Mouse (Mus musculus) intestine, embryonic 14.5 days (tissue): ENCODE results near the gene Exoc1. TPM values are rescaled to one million over a fixed set of nuclear protein-coding genes. Genes with fewer than 3 reads are reported as not detected.

Experiments
- ATAC-seq: fragments of 200-750 bp; cut with Nextera tagmentation; replicated peaks from 2 replicates; pipeline ENCODE4 v1.8.0; 2017; ENCODE audit warnings: low read depth, moderate number of reproducible peaks, moderate TSS enrichment, moderate library complexity; ENCODE audit not compliant: low FRiP score, low TSS enrichment
- DNase-seq: peaks from one replicate; pipeline ENCODE4 v3.0.0-alpha.2; 2018; ENCODE audit warnings: low spot score
- H3K27ac ChIP-seq: fragments of 300-500 bp; sonication (generic); 2 replicates; pipeline ENCODE4 v1.5.1; 2014; ENCODE audit warnings: low read depth, mild to moderate bottlenecking, control low read depth
- H3K27me3 ChIP-seq: fragments of 300-500 bp; sonication (generic); replicated peaks from 2 replicates; pipeline ENCODE4 v1.6.1; 2014; ENCODE audit warnings: low read length, control low read depth; ENCODE audit not compliant: control insufficient read depth, insufficient read depth
- H3K36me3 ChIP-seq: fragments of 300-500 bp; sonication (generic); 2 replicates; pipeline ENCODE4 v1.6.1; 2014; ENCODE audit warnings: low read length, control low read depth; ENCODE audit not compliant: control insufficient read depth, insufficient read depth
- H3K4me1 ChIP-seq: fragments of 300-500 bp; sonication (generic); replicated peaks from 2 replicates; pipeline ENCODE4 v1.6.1; 2014; ENCODE audit warnings: low read length, control low read depth, mixed read lengths; ENCODE audit not compliant: control insufficient read depth, insufficient read depth
- H3K4me2 ChIP-seq: fragments of 300-500 bp; sonication (generic); 2 replicates; pipeline ENCODE4 v1.6.1; 2014; ENCODE audit warnings: low read length
- H3K4me3 ChIP-seq: fragments of 300-500 bp; sonication (generic); 2 replicates; pipeline ENCODE4 v1.5.1; 2014; ENCODE audit warnings: low read depth, low read length, control low read depth, mixed read lengths
- H3K9ac ChIP-seq: fragments of 300-500 bp; sonication (generic); 2 replicates; pipeline ENCODE4 v1.6.1; 2014; ENCODE audit warnings: mild to moderate bottlenecking, low read length
- H3K9me3 ChIP-seq: fragments of 300-500 bp; sonication (generic); 2 replicates; pipeline ENCODE4 v1.6.1; 2016; ENCODE audit warnings: low read length, control low read depth; ENCODE audit not compliant: control insufficient read depth
- WGBS: fragments of 180-500 bp; shearing (Covaris S2); extraction: QIAGEN DNeasy Blood & Tissue Kit; methylation state at CpG from one replicate; pipeline ENCODE4 v1.1.7; 2014; 5-methylcytosine and 5-hydroxymethylcytosine counted together
- polyA plus RNA-seq: library from polyadenylated mRNA; unstranded; fragments of >200 nt; fragmentation: Nextera tagmentation; extraction: Ambion mirVana; gene quantifications from 2 replicates; pipeline ENCODE4 v1.2.1, GENCODE M21; 2014

The Exoc1 gene
- 39.2 and 41.9 TPM in 2 replicates for polyA plus RNA-seq

DNA sequence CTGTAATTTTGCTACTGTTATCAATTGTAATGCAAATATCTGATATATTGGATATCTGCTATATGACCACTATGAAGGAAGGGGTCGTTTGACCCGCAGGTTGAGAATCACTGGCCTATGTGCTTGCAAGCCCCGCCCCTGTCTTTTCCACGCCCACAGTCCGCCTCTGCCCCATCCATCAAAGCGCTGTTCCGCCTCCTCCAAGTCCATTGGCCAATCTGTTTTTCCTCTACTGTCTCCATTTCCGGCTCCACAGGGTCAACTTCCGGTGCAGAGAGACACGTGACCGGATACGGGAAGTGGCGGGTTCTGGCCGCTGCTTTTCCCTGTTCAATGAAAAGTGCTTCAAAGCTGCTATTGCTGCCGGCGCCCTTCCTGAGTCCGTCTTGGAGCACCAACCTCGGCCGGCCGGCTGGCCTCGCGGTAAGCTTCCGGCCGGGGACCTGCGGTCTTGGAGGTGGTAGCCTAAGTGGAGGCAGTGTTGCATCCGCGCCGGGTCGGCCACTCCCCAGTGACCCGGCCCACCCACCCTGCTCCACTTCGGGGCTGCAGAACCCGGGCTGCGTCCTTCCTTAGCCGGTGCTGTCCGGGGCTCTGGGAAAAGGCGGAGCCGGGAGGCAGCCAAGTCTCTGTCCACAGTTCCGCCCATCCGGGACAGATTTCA lies at the start of gene Exoc1:
Gene Exoc1, plus strand, starts transcription at position 272 of the 664 bp plus-strand sequence.
- H3K4me2 ChIP-seq, result peak within 1 kb of the TSS; percentile 96
- peak; percentile 99 for ATAC-seq
- DNase-seq, result peak; percentile 94
- H3K4me3 ChIP-seq, result peak within 1 kb of the TSS; percentile 99
- peaks cover 10% of the 10 kb centered on the region; the same call in 1 of the 2 replicates for H3K4me1 ChIP-seq
- H3K27me3 ChIP-seq, result no peaks in the 10 kb centered on the region
- under 1% methylated on average over 39 of the region's 39 CpGs for WGBS
- no peaks in the 10 kb centered on the region for H3K9me3 ChIP-seq
- H3K9ac ChIP-seq, result peak within 1 kb of the TSS; percentile 85
- peaks cover 8% of the 10 kb centered on the region; the same call in 1 of the 2 replicates for H3K36me3 ChIP-seq
- H3K27ac ChIP-seq, result peak within 1 kb of the TSS; percentile 88

DNA sequence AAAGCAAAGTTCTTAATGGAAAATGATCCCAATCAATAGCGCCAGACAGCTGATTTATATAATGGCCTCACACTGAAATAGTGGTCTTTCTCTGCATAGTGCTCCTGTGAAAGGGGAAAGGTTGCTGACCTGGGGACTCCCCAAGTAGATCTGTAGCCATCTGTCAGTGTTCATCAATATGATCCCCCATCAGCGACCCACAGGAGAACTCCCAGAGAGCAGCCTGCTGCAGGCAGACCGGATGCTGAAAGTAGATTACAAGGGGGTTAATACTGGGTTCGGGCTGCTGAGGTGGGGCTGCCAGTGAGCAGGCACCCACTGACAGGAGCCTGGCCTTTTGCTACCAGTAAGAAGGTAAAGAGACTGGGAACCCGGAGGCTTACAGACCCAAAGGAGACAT lies 45.3 kb upstream of the Exoc1 start, which contains the start of gene Gm7271:
Gene Gm7271, plus strand, starts transcription at position 230 of the 400 bp plus-strand sequence.
- H3K27me3 ChIP-seq, result no peaks in the 10 kb centered on the region
- H3K9me3 ChIP-seq, result no peaks in the 10 kb centered on the region
- no peak within 1 kb of the TSS for H3K4me2 ChIP-seq
- WGBS, result 51% methylated on average over 5 of the region's 5 CpGs
- H3K36me3 ChIP-seq, result no peaks in the 10 kb centered on the region
- DNase-seq, result no peak
- ATAC-seq, result no peak
- H3K4me3 ChIP-seq, result no peak within 1 kb of the TSS
- H3K27ac ChIP-seq, result no peak within 1 kb of the TSS
- no peaks in the 10 kb centered on the region for H3K4me1 ChIP-seq
- no peak within 1 kb of the TSS for H3K9ac ChIP-seq

DNA sequence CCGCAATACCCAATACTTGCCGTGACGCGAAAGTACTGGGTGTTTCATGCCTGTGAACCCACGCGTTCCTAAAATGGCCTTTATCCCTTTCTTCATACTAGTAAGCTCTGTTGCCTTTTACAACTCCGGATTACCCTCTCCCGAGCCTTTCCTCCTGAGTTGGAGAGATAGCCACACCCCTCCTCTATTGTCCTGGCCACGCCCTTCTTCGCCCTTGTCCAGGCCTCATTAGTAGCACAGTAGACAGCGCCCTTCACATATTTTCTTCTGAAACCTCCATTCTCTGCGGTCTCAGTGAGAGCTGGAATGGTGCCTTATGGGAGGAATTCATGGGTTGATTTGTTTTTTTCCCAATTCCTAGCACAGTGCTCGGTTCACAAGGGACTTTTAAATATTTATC lies 34.0 kb upstream of the Exoc1 start:
- ATAC-seq (no peak), DNase-seq (no peak)
- no peaks in the 10 kb centered on the region for H3K9me3 ChIP-seq
- H3K4me2 ChIP-seq, result no peak overlapping the region
- H3K4me1 ChIP-seq, result no peaks in the 10 kb centered on the region
- 82% methylated on average over 13 of the region's 13 CpGs for WGBS
- no peaks in the 10 kb centered on the region for H3K27me3 ChIP-seq
- H3K4me3 ChIP-seq, result no peak overlapping the region
- H3K27ac ChIP-seq, result no peak overlapping the region
- H3K36me3 ChIP-seq, result no peaks in the 10 kb centered on the region
- H3K9ac ChIP-seq, result no peak overlapping the region

DNA sequence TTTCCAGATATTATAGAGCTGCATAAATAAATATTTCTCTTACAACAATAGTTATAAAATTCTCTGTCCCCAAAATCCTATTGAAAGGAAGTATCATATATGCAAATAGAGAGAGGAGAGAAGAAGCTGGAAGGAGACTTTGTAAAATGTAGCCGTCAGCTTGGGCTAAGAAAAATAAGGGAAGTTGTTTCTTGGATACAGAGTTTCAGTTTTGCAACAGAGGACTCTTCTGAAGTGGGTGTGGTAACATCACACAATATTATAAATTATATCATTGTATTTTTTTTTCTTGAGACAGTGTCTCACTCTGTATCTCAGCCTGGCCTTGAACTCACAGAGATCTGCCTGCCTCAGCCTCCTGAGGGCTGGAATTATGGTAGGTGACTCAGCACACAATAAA lies 6.7 kb upstream of the Exoc1 start:
- 84% methylated on average over 1 of the region's 1 CpGs for WGBS
- ATAC-seq (no peak), DNase-seq (no peak)

DNA sequence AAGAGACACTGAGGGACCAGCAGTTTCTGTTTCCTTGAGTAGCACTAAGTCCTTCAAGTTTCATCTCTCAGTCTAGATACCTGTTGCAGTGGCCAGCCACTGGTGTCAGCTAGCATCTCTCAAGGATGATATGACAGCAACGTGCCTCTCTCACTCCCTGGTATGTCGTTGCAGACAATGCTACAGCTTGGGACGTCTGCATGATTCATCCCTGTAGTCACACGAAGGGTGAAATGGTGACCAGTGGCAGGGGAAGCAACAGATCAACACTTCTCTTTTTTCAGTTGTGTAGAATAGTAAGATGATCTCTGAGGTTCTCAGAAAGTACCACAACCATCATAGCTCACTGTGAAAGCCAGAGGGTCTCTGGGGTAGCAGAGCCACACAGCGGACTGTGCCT lies 4.5 kb upstream of the Exoc1 start:
- Histone ChIP-seq H3K27ac (no peak overlapping the region), H3K9me3 (no peaks in the 10 kb centered on the region), H3K4me2 (no peak overlapping the region), H3K4me1 (no peaks in the 10 kb centered on the region; the same call in 1 of the 2 replicates), H3K27me3 (no peaks in the 10 kb centered on the region), H3K36me3 (no peaks in the 10 kb centered on the region), H3K9ac (no peak overlapping the region), H3K4me3 (no peak overlapping the region)
- 72% methylated on average over 5 of the region's 5 CpGs for WGBS
- no peak for DNase-seq
- ATAC-seq, result no peak

More for the DNA sequence above, 6.7 kb upstream of the Exoc1 start:
- Histone ChIP-seq H3K9ac (no peak overlapping the region), H3K4me1 (no peaks in the 10 kb centered on the region), H3K27ac (no peak overlapping the region), H3K9me3 (no peaks in the 10 kb centered on the region), H3K4me2 (no peak overlapping the region), H3K4me3 (no peak overlapping the region), H3K27me3 (no peaks in the 10 kb centered on the region), H3K36me3 (no peaks in the 10 kb centered on the region)

DNA sequence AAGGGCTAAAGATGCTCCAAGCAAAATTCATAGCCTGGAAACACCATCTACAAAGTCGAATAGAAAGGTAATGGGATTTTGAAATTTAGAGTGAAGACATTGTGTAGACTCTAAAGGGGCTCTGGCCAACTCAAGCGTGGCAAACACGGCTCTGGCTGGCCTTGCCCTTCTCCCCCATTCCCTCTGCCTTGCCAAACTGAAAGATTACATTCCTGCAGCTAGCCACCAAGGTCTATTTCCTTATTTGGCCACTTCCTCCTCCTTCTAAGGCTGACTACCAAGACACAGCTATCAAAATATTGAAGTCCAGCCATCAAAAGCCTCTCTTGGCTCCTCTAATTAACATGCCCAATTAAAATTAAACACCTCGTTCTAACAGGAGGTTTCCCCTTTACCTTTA lies 4.0 kb upstream of the Exoc1 start:
- ATAC-seq (no peak), DNase-seq (no peak)
- H3K4me1 ChIP-seq, result peaks cover 4% of the 10 kb centered on the region; the same call in 1 of the 2 replicates
- no peaks in the 10 kb centered on the region for H3K9me3 ChIP-seq
- WGBS, result 55% methylated on average over 4 of the region's 4 CpGs
- no peak overlapping the region for H3K27ac ChIP-seq
- no peak overlapping the region for H3K4me3 ChIP-seq
- H3K4me2 ChIP-seq, result no peak overlapping the region
- H3K9ac ChIP-seq, result no peak overlapping the region
- no peaks in the 10 kb centered on the region for H3K36me3 ChIP-seq
- H3K27me3 ChIP-seq, result no peaks in the 10 kb centered on the region

DNA sequence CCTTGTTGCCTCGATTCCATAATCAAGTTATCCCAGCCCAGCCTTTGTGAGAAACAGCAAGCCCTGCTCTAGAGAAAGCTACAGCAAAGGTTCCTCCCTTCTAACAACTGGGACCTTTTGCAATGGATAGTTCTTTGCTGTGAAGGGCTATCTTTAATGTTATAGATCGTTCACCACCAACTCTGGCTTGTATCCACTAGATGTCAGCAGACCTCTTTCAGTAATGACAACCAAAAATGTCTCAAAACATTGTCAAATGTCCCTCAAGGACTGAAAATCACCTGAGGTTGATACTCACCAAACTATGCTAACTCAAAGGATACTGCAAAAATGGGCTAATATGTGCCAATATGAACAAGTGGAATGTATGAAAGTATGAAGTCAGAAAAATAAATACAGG lies 3.3 kb upstream of the Exoc1 start:
- Histone ChIP-seq H3K36me3 (no peaks in the 10 kb centered on the region), H3K27ac (no peak overlapping the region), H3K9ac (no peak overlapping the region), H3K9me3 (no peaks in the 10 kb centered on the region), H3K27me3 (no peaks in the 10 kb centered on the region), H3K4me2 (no peak overlapping the region), H3K4me3 (no peak overlapping the region), H3K4me1 (peaks cover 10% of the 10 kb centered on the region; the same call in 1 of the 2 replicates)
- WGBS, result 50% methylated on average over 2 of the region's 2 CpGs
- ATAC-seq, result no peak
- no peak for DNase-seq

DNA sequence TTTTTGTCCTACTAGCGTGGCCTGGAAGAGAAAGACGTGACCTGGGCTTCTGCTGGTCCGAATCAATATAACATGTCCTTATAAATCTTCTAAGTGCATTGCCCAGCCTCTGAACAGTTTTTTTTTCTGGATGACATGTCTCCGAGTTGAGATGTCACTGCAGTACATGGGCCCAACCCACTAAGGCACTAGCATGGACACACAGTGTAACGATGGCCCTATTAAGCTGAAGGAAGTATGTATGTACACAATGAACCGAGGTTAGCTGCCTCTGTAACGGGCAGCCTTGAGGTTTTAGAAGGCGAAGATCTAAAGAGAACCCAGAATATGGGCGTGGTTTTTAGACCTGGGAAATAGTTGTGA lies 574 bp downstream of the Exoc1 start:
- peaks cover 10% of the 10 kb centered on the region; the same call in 1 of the 2 replicates for H3K4me1 ChIP-seq
- peaks cover 8% of the 10 kb centered on the region; the same call in 1 of the 2 replicates for H3K36me3 ChIP-seq
- peak overlapping the region; percentile 85 for H3K9ac ChIP-seq
- 6% methylated on average over 9 of the region's 9 CpGs for WGBS
- DNase-seq, result peak; percentile 52
- peak overlapping the region; percentile 99 for H3K4me3 ChIP-seq
- H3K27me3 ChIP-seq, result no peaks in the 10 kb centered on the region
- H3K27ac ChIP-seq, result peak overlapping the region; percentile 88; the same call in 1 of the 2 replicates
- H3K9me3 ChIP-seq, result no peaks in the 10 kb centered on the region
- H3K4me2 ChIP-seq, result peak overlapping the region; percentile 96
- peak; percentile 19; the same call in 1 of the 2 replicates for ATAC-seq

DNA sequence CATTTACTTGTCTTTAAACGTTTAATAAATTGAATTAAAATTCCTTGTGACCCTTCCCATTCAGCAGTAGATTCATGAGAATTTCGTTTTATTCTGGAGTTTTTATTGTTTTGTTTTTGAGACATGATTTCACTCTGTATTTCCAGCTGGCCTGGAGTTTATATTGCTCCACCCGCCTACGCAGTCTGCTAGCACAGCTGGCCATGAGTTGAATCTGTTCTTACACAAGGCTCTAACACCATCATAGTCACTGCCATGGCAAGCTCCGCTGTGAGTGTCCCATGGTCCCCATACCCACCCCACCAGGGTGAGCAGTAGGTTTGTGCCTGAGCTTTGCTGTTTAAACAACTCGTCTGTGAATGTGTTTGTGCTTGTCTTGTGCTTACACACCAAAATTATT lies 4.1 kb downstream of the Exoc1 start:
- WGBS, result 81% methylated on average over 6 of the region's 6 CpGs

More for the DNA sequence above, 4.1 kb downstream of the Exoc1 start:
- no peak overlapping the region for H3K27ac ChIP-seq
- H3K9ac ChIP-seq, result no peak overlapping the region
- H3K9me3 ChIP-seq, result no peaks in the 10 kb centered on the region
- DNase-seq (no peak), ATAC-seq (no peak)
- peaks cover 39% of the 10 kb centered on the region for H3K36me3 ChIP-seq
- H3K4me3 ChIP-seq, result no peak overlapping the region
- H3K4me2 ChIP-seq, result no peak overlapping the region
- peaks cover 10% of the 10 kb centered on the region; the same call in 1 of the 2 replicates for H3K4me1 ChIP-seq
- H3K27me3 ChIP-seq, result no peaks in the 10 kb centered on the region
